Comparison of ENCODE assay signal across 26 mouse cellular contexts in genomic region chr8:95155361-95155760, GRCm38 (mm10). TPM values are rescaled to one million over a fixed set of nuclear protein-coding genes. Genes with fewer than 3 reads are reported as not detected.
A peak's percentile ranks its signal among the peaks of the same experiment; 100 is the strongest.
DNase-seq lines count a peak whose midpoint lies in the region; ATAC-seq and TF ChIP-seq lines count a peak whose summit lies in the region.
"Had no signal": no experiment of that assay in that cellular context is flagged by ENCODE, and none has a peak within 500 bp of the region (broad histone marks: within the 10 kb centered on the region; RNA-seq: fewer than 3 reads in every experiment).

No protein-coding gene starts in this region.

- 75% methylated on average over 5 of the region's 5 CpGs for WGBS in kidney, adult 2 months
- 91% methylated on average over 5 of the region's 5 CpGs for WGBS in forebrain, embryonic 12.5 days

- H3K9ac ChIP-seq in forebrain, embryonic 12.5 days: no peak overlapping the region
- H3K9ac ChIP-seq: embryonic facial prominence, embryonic 12.5 days; embryonic facial prominence, embryonic 15.5 days; forebrain, postnatal 0 days; heart, embryonic 13.5 days; hindbrain, embryonic 14.5 days had no signal

- no peaks in the 10 kb centered on the region for H3K27me3 ChIP-seq in kidney, adult 2 months (replicated peaks; ENCODE audit: control insufficient read depth, insufficient read depth, low read length)
- H3K27me3 ChIP-seq in forebrain, embryonic 12.5 days: peaks cover 4% of the 10 kb centered on the region
- H3K27me3 ChIP-seq: embryonic facial prominence, embryonic 12.5 days; embryonic facial prominence, embryonic 15.5 days; heart, embryonic 13.5 days had no signal

- H3K27ac ChIP-seq in kidney, adult 2 months (ENCODE audit: insufficient read depth, low read depth, low read length): peak overlapping the region; percentile 30
- H3K27ac ChIP-seq in forebrain, embryonic 12.5 days: no peak overlapping the region
- H3K27ac ChIP-seq: embryonic facial prominence, embryonic 12.5 days; embryonic facial prominence, embryonic 15.5 days; heart, adult 2 months; heart, embryonic 10.5 days; heart, embryonic 13.5 days; hindbrain, embryonic 14.5 days; hindbrain, postnatal 0 days had no signal

- DNase-seq in adrenal gland, postnatal 10 days: peak; percentile 69
- DNase-seq in adrenal gland, postnatal 4 days (ENCODE audit: low spot score in 2 of 2): no peak
- DNase-seq in kidney, adult 2 months: no peak
- DNase-seq in kidney, adult 8-10 months: no peak
- DNase-seq in ovary, adult 18-20 months (ENCODE audit: low spot score): peak; percentile 40
- no peak for DNase-seq in ovary, postnatal 14 days (ENCODE audit: low spot score)
- peak; percentile 33 for DNase-seq in skeletal muscle tissue, adult 2 months (ENCODE audit: low read depth, low spot score)
- DNase-seq: cerebellum, adult 11 months; cerebellum, adult 2 months; cerebellum, adult 9-11 months; cerebellum, postnatal 25 days; forebrain, postnatal 0 days; gastrocnemius, postnatal 36 days; heart, adult 2 months; heart, postnatal 14 days; heart, postnatal 4 days had no signal

- TF ChIP-seq POLR2A in kidney, adult 2 months (IDR thresholded peaks at IDR 0.05; ENCODE audit: low read depth, low read length): no peak

- no peak for TF ChIP-seq CTCF in kidney, adult 2 months (conservative IDR thresholded peaks at IDR 0.05; ENCODE audit: insufficient read depth, insufficient read length, low read depth, low read length)

- H3K36me3 ChIP-seq in kidney, adult 2 months (ENCODE audit: control insufficient read depth, insufficient read depth, low read length): no peaks in the 10 kb centered on the region
- no peaks in the 10 kb centered on the region for H3K36me3 ChIP-seq in forebrain, embryonic 12.5 days (replicated peaks)
- H3K36me3 ChIP-seq: embryonic facial prominence, embryonic 12.5 days; embryonic facial prominence, embryonic 15.5 days; heart, embryonic 10.5 days; heart, embryonic 13.5 days had no signal

- H3K4me2 ChIP-seq in forebrain, embryonic 12.5 days: no peak overlapping the region
- H3K4me2 ChIP-seq: embryonic facial prominence, embryonic 12.5 days; embryonic facial prominence, embryonic 15.5 days; heart, embryonic 13.5 days; hindbrain, embryonic 14.5 days had no signal

- no peak overlapping the region for H3K4me3 ChIP-seq in kidney, adult 2 months (ENCODE audit: insufficient read depth, low read depth, low read length)
- no peak overlapping the region for H3K4me3 ChIP-seq in forebrain, embryonic 12.5 days (replicated peaks)
- H3K4me3 ChIP-seq: embryonic facial prominence, embryonic 12.5 days; embryonic facial prominence, embryonic 15.5 days; erythroblast, embryonic 14.5 days; heart, adult 2 months; heart, embryonic 10.5 days; heart, embryonic 13.5 days had no signal

- H3K9me3 ChIP-seq in forebrain, embryonic 12.5 days: no peaks in the 10 kb centered on the region
- H3K9me3 ChIP-seq: embryonic facial prominence, embryonic 12.5 days; embryonic facial prominence, embryonic 15.5 days; heart, embryonic 10.5 days; heart, embryonic 13.5 days had no signal

- ATAC-seq in forebrain, embryonic 12.5 days (ENCODE audit: low FRiP score): no peak
- ATAC-seq: forebrain, embryonic 14.5 days; forebrain, postnatal 0 days had no signal

- H3K4me1 ChIP-seq in kidney, adult 2 months (ENCODE audit: control insufficient read depth, insufficient read depth, low read length): peaks cover 39% of the 10 kb centered on the region
- H3K4me1 ChIP-seq in forebrain, embryonic 12.5 days: 0 out of 2 replicates have a peak, but pooled peaks cover 4% of the 10 kb centered on the region
- H3K4me1 ChIP-seq: embryonic facial prominence, embryonic 12.5 days had no signal

RNA-seq across cellular contexts. Expression of gene Kifc3, which starts 47.3 kb away (rescaled TPM):
- total RNA-seq in adrenal gland, postnatal 10 days (2021): 10 to 100 TPM; 80.0 to 89.0 TPM
- total RNA-seq in adrenal gland, postnatal 4 days (2021): 100 to 1,000 TPM; 116 to 117 TPM
- polyA plus RNA-seq in kidney, adult 2 months (2012; rRNA removed): 92.3 and 100 TPM in 2 replicates
- polyA plus RNA-seq in forebrain, embryonic 12.5 days (2016; fragmentation: Nextera tagmentation; extraction: Ambion mirVana): 7.8 and 8.3 TPM in 2 replicates
- polyA plus RNA-seq: CD4-positive, CD25-positive, alpha-beta regulatory T cell, adult 4 months had no signal

Comparison
In these comparisons a context has a peak if more than half of its experiments do, and no peak if none do; other contexts are left out.
1. DNase-seq: peak in adrenal gland, postnatal 10 days (single experiment), ovary, adult 18-20 months (single experiment) and skeletal muscle tissue, adult 2 months (single experiment); none in adrenal gland, postnatal 4 days (0 of 2), kidney, adult 2 months (single experiment), kidney, adult 8-10 months (0 of 2) and ovary, postnatal 14 days (single experiment).